Mouse (Mus musculus) left cerebral cortex, postnatal 14 days (tissue): ENCODE results near the gene Zfp987. TPM values are rescaled to one million over a fixed set of nuclear protein-coding genes. Genes with fewer than 3 reads are reported as not detected.
"Not testable (repeated sequence)": the region's sequence is repeated elsewhere in the genome, so short reads cannot be mapped to it uniquely, and the experiment has no call there.

ENCODE experiments used
- DNase-seq, 2 experiments: peaks; one replicate each; pipeline ENCODE4 v3.0.0; 2021 to 2022; ENCODE audit warnings: low spot score in 2 of 2, mixed read lengths in 1 of 2
- intact Hi-C: fragments of 180-260 bp; cut with DNase I; formaldehyde crosslinking; loops from one replicate; pipeline ENCODE4 v1.15.1; 2025
- long read RNA-seq, 2 experiments: library from polyadenylated mRNA; stranded (forward); transcript quantifications; one replicate each; pipeline ENCODE4 v2.0.0; 2021
- total RNA-seq, 2 experiments: library from RNA; stranded (reverse); gene quantifications; 2 replicates each; pipeline ENCODE4 v1.2.3; 2021

Zfp987 gene
- total RNA-seq, result under 1 TPM; 0.11 to 0.15 TPM
- long read RNA-seq, experiment 1, result 0 reads
- long read RNA-seq, experiment 2, result 0 reads

DNA sequence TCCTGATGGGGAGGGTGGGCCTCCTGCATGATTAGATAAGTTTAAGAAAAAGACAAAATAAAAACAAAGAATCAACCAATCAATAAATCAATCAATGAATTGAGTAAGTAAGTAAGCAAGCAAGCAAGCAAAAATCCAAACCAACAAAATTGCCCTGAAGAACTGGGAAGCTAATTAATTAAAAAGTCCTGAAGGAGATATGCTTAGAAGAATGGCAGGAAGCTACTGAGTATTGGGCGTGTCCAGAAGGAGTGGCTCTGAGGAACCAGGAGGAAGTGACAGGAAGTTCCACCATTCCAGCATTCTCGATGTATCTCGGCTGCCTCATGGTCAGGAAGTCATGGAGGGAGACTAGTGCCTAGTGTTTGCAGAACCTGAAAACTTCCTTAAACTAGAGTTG is at the start of gene Zfp987:
Gene Zfp987, plus strand, starts transcription at position 301 of the 400 bp plus-strand sequence.
- DNase-seq, intact Hi-C loops: not testable (repeated sequence)

DNA sequence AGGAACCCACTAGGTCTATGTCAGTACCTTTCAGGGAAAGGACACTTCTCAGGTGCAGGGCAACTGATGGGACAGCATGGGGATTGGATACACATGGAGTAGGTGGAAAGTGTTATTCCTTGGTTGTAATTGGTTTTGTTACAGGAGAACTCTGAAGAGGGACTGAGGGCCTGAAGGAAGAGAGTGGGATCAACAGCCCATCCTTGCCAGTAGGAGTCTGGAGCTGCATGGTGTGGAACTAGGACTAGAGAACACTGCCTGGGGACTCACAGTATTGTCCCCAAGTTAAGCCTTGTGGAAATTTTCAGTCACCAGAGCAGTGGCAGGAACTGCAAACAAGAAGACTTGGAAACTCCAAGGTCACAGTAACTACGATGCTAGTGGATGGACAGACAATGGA is 44.6 kb upstream of the Zfp987 start:
- intact Hi-C loops, DNase-seq: not testable (repeated sequence)

- DNase-seq, intact Hi-C loops: not testable (repeated sequence)
Measured at GRCm38 (mm10) chr4:146053445-146053844, 43.7 kb upstream of the Zfp987 start.

DNA sequence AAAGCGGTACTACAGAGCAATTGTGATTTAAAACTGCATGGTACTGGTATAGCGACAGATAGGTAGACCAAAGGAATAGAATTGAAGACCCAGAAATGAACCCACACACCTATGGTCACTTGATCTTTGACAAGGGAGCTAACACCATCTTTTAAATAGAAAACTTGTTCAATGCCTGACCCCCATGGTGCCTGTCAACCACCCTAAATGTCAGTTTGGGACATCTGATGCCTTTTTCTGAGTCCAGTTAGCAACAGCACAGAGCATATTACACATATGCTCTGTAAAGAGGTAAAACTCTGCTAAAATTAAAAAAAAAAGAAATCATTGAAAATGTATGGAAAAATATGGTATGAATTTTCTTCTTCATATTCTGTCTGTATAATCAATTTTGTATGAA is 41.8 kb upstream of the Zfp987 start:
- intact Hi-C loops, result no loop called here
- DNase-seq, result no peak

DNA sequence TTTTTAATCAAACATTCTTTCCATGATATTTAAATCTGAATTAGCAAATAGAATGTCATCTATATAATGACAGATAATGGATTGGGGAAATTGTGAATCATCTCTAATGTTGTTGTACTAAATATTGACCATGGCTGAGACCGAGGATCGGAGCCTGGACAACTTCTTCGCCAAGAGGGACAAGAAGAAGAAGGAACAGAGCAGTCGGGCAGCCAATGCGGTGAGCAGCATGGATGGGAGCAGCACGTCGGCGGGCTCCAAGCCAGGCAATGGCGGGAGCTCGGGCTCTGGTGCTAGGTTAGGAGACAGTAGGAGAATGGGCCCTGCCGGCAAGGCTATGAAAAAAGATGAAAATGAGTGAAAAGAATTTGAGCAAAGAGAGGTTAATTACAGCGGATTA is 38.5 kb upstream of the Zfp987 start:
- intact Hi-C loops, DNase-seq: not testable (repeated sequence)

- DNase-seq, intact Hi-C loops: not testable (repeated sequence)
Measured at GRCm38 (mm10) chr4:146059078-146059477, 38.0 kb upstream of the Zfp987 start.

DNA sequence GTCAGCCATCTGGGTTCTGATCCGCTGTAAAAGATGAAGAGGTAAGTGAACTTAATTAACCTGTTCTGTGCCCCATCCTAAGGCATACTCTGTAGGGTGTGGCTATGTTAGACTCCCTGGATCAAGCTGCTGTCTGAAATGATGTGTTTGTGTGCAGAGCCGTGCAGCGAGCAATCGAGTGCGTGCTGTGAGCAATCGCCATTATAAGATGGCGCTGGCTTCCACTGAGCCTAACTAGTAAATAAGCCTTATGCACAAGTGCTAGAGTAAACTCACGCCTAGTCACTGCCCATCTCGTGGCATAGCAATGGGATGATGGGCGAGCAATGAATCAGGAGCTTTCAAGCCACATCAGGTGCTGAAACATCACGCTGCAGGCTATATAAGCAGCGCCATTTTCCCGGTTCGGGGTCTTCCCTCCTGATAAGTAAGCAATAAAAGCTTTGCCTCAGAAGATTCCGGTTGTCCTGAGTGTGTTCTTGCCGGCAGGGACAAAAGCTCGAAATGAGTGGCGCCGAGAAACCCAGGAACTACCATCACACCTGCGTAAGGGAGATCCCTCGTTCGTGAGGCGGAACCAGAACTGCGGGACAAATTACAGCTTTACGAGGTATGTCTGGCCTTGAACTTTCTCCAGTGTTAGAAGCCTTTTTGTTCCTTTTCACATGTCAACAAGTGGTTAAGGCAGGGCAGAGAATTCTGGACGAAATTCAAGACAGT is 37.0 kb upstream of the Zfp987 start:
- intact Hi-C loops, DNase-seq: not testable (repeated sequence)

DNA sequence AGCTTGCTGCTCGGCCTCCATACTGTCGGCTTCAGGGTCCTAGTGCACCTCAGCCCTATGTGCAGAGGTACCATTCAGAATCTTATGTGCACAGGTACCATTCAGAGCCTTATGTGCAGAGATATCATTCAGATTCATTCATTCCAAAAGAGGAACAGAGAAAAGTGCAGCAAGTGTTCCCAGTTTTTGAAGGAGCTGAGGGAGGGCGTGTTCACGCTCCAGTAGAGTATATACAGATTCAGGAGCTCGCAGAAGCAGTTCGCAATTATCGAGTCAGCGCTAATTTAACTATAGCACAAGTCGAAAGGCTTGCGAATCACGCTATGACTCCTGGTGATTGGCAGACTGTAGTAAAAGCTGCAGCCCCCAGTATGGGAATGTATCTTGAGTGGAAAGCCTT is 36.0 kb upstream of the Zfp987 start:
- intact Hi-C loops, DNase-seq: not testable (repeated sequence)

DNA sequence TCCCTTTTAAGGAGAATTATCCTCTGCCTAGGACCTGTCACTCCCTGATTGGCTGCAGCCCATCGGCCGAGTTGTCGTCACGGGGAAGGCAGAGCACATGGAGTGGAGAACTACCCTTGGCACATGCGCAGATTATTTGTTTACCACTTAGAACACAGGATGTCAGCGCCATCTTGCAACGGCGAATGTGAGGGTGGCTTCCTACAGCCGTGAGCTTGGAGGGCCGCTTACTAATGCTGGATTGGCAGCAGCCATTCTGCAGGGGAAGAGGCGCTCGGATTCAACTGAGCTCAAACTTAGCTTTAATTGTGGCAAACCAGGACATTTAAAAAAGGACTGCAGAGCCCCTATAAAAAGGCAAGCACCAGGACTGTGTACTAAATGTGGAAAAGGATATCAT is 35.1 kb upstream of the Zfp987 start:
- DNase-seq, intact Hi-C loops: not testable (repeated sequence)

DNA sequence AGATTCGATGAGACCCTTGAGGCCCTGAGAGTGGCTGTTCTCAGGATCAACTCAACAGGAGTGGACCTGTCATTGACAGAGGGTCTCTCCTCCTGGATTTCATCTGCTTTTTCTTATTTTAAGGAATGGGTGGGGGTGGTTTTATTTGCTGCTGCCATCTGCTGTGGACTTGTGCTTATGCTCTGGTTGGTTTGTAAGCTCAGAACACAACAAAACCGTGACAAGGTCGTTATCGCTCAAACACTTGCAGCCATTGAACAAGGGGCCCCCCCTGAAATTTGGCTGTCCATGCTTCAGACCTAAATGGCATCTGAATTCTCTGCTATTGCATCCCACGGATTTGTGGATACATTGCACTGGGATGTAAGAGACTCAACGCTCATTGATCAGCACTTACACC is 34.1 kb upstream of the Zfp987 start:
- intact Hi-C loops, DNase-seq: not testable (repeated sequence)

DNA sequence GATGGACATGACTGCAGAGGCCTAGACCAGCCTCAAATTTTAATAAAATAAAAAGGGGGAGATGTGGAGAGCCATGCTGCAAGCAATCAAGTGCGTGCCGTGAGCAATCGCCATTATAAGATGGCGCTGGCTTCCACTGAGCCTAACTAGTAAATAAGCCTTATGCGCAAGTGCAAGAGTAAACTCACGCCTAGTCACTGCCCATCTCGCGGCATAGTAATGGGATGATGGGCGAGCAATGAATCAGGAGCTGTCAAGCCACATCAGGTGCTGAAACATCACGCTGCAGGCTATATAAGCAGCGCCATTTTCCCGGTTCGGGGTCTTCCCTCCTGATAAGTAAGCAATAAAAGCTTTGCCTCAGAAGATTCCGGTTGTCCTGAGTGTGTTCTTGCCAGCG is 33.5 kb upstream of the Zfp987 start:
- intact Hi-C loops, DNase-seq: not testable (repeated sequence)

- intact Hi-C loops, DNase-seq: not testable (repeated sequence)
Measured at GRCm38 (mm10) chr4:146064807-146065206, 32.3 kb upstream of the Zfp987 start.

- intact Hi-C loops, DNase-seq: not testable (repeated sequence)
Measured at GRCm38 (mm10) chr4:146066932-146067580, 30.0 kb upstream of the Zfp987 start.

DNA sequence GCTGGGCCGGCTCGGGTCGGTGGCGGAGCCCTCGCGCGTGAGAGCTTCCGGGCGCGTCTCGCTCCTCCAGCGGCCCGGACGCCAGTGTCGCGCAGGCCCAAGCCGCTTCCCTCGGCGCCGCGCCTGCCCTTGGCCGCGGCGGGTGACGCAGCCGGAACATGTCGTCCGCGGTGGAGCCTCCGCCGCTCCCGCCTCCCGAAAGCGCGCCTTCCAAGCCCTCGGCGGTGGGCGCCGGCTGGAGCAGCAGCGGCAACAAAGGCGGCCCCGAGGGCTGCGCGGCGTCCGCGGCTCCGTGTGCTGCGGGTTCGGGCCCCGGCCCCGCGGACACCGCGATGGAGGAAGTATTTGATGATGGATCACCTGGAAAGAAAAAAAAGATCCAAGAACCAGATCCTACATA is 29.5 kb upstream of the Zfp987 start:
- DNase-seq, intact Hi-C loops: not testable (repeated sequence)

DNA sequence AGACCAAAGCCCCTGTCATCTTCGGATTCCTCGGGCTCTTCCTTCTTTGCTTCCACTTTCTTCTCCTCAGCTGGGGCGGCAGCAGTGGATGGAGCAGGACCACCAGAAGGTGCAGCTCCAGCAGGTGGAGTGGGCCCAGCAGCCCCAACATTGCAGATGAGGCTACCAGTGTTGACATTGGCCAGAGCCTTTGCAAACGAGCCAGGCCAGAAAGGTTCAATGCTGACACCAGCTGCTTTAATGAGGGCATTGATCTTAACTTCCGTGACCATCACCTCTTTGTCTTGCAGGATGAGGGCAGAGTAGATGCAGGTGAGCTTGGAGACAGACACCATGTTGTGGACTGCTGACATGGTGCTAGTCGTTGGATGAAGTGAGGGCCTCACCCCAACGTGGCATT is 23.8 kb upstream of the Zfp987 start:
- DNase-seq, intact Hi-C loops: not testable (repeated sequence)

DNA sequence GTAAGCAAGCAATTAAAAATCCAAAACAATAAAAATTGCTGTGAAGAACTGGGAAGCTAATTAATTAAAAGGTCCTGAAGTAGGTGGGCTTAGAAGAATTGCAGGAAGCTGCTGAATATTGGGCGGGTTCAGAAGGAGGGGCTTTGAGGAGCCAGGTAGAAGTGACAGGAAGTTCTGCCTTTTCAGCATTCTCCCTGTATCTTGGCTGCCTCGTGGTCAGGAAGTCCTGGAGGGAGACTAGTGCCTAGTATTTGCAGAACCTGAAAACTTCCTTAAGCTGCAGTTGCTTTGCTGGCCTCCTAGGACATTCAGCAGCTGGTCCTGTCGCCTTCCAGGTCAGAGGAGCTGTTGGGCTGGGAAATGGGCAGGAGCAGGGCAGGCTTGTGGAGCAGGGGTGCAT is 4.3 kb downstream of the Zfp987 start:
- intact Hi-C loops, DNase-seq: not testable (repeated sequence)

DNA sequence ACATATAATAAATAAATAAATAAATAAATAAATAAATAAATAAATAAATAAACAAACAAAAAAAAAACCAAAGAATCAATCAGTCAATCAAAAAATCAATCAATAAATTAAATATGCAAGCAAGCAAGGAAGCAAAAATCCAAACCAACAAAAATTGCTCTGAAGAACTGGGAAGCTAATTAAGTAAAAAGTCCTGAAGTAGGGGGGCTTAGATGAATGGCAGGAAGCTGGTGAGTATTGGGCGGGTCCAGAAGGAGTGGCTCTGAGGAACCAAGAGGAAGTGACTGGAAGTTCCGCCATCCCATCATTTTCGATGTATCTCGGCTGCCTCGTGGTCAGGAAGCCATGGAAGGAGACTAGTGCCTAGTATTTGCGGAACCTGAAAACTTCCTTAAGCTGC is 59.4 kb downstream of the Zfp987 start, which contains the start of gene Zfp600:
Gene Zfp600, plus strand, starts transcription at position 301 of the 400 bp plus-strand sequence.
- intact Hi-C loops, result not testable (repeated sequence)

GRCm38 (mm10) chr4:146162893-146163292 is 65.8 kb downstream of the Zfp987 start:
- intact Hi-C loops, DNase-seq: not testable (repeated sequence)

More for the DNA sequence above, 59.4 kb downstream of the Zfp987 start, which contains the start of gene Zfp600:
- DNase-seq, result not testable (repeated sequence)

DNA sequence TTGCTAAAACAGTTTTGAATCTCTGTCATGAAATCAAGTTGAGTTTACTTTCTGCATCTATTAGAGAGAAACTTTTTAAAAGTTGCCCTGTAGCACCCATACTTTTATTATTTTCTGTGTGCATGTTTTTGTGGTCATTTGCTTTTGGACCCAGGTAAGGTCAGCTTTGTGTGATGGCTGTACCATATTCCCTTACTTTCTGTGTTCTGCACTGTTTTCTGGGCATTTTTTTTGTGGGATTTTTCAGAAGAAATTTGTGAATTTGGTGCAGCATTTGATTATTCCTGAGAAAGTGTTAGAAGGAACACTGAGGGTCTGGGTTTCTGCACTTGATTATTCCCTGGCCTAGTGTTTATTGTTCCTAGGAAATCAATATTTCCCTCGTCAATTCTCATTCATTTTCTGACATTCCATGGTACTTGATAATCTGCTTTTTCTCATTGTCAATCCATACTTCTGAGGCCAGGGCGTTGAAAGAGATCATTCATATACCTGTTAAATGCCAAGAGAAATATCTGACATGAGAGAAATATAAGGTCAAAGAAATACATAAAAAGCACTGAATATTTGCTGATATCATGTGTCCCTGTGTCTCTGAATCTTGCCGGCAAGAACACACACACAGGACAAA is 70.2 kb downstream of the Zfp987 start:
- intact Hi-C loops, DNase-seq: not testable (repeated sequence)
